Mouse (Mus musculus) testis, adult 2 months (tissue): ENCODE measurements around the gene Psmb8.

Source experiments
- CTCF ChIP-seq: fragments of 200-500 bp; IDR thresholded peaks from 2 replicates; pipeline ENCODE4 v1.5.1; 2012; ENCODE audit warnings: low read depth, mild to moderate bottlenecking, inconsistent platforms, low read length, moderate library complexity; ENCODE audit not compliant: control insufficient read depth, insufficient read depth, insufficient replicate concordance
- POLR2A ChIP-seq: fragments of 200-500 bp; IDR thresholded peaks from 2 replicates; pipeline ENCODE4 v1.6.1; 2012; ENCODE audit warnings: low read depth, mild to moderate bottlenecking, inconsistent platforms, low read length, moderate library complexity; ENCODE audit not compliant: control insufficient read depth

GRCm38 (mm10) chr17:34237741-34238140, 40.2 kb downstream of the Psmb8 start:
- no peak for TF ChIP-seq CTCF
- no peak for TF ChIP-seq POLR2A
